Mouse (Mus musculus): Measurements from ENCODE around the gene Tmem30c.

- TF ChIP-seq CTCF (IDR thresholded peaks at IDR 0.05; ENCODE audit: low read depth, low read length) (no peak), POLR2A (IDR thresholded peaks at IDR 0.05; ENCODE audit: insufficient read depth, low read length) (no peak)
Observed at GRCm38 (mm10) chr16:57305463-57305862, 12.8 kb upstream of the Tmem30c start.

Measured in ES-Bruce4 (cell line).